Mouse (Mus musculus) G1E-ER4 (cell line): ENCODE measurements around the gene Nrip1. TPM values are rescaled to one million over a fixed set of nuclear protein-coding genes. Genes with fewer than 3 reads are reported as not detected.

Experiments
- GATA1 ChIP-seq: IDR thresholded peaks from one replicate; pipeline ENCODE4 v1.8.0; 2012; ENCODE audit warnings: low read length, inconsistent platforms
- polyA plus RNA-seq: library from polyadenylated mRNA; stranded (reverse); fragments of >175 nt; gene quantifications from 2 replicates; pipeline ENCODE4 v1.2.3, GENCODE M21; 2012

Gene Nrip1
- polyA plus RNA-seq, 1 experiment = 13.6 TPM

DNA sequence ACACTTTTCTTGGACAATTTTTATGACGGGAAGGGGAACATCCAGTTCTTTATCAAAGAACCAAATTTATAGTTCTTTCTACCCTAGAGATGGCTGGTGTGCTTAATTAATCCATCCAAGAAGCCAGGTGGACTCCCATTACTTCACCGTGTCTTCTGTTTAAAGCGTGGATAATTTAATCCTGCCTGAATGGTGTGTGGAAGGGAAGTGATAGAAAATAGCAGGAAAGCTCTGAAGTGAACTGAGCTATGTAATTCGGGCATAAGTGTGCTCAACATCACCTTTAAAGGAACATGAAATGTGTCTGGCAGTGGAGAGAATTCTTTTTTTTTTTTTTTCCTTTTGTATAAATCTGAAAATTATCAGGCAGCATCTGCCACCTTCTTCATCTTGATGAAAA is 12.4 kb upstream of the Nrip1 start:
- no peak for TF ChIP-seq GATA1

DNA sequence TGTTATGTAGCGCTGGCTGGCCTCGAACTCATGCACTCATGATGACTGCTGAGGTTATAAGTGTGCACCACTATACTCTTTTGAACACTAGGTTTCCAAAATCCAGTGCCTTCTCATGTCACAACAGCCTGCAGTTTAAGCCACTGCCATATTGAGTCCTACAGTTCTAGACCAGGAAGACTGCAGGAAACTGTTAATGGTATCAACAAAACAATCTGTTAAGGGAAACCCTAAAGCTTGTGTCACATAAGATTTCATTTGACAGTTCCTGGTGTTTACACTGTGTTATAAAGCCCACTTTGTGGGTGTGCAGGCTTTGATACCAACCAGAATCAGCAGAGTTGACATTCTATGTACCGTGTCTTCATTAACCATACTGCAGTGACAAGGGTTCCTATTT is 3.6 kb upstream of the Nrip1 start:
- no peak for TF ChIP-seq GATA1

DNA sequence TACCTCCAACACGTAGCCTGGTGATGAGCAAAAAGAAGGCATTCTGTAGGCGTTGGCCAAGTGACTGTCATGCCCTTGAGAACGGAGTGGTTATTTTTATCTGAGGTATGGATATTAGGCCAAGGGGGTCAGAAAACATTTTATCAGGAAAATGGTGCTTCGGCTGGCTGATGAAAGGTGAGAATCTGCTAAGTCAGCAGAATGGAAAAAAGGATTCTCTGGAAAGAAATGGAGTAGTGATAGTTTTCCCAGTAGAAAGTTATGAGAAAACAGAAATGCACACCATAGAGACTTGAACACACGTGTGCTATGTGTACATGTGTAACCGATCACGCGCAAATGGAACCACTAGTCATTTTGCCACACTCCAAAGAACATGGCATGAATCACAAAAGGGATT is 3.0 kb upstream of the Nrip1 start:
- no peak for TF ChIP-seq GATA1

DNA sequence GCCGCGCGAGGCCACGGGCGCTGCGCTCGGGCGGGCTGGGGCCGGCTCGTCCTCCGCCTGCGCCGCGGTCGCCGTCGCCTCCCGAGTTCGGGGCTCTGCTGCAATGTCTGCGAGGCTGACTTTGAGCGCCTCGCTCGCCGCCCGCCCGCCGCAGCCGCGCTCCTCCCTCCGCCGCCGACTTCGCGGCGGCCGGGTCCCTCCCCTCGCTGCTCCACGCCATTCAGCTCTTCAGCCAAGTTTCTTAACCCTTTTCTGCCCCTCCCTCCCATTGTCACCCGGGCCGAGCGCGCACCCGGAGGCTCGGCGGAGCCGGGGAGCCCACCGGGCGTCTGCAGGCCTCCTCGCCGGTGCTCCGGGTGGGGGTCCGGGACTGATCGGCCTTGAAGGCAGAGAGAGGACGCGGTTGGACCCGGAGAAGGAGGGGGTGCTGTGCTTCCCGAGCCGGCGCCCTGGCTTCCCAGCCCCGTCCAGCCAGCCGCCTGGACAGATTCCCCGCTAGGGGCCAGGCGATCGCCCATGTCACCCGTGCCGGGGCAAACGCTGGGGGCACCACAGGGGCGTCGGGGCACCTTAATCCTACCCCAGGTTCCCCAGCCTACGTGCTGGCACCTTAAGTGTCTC is 576 bp downstream of the Nrip1 start:
- TF ChIP-seq GATA1 = no peak

- TF ChIP-seq GATA1 = no peak
Measured at GRCm38 (mm10) chr16:76372045-76372940, 1.3 kb downstream of the Nrip1 start.

GRCm38 (mm10) chr16:76371614-76371917 is 2.1 kb downstream of the Nrip1 start:
- TF ChIP-seq GATA1 = no peak

GRCm38 (mm10) chr16:76370716-76371613 is 2.7 kb downstream of the Nrip1 start:
- TF ChIP-seq GATA1 = no peak

DNA sequence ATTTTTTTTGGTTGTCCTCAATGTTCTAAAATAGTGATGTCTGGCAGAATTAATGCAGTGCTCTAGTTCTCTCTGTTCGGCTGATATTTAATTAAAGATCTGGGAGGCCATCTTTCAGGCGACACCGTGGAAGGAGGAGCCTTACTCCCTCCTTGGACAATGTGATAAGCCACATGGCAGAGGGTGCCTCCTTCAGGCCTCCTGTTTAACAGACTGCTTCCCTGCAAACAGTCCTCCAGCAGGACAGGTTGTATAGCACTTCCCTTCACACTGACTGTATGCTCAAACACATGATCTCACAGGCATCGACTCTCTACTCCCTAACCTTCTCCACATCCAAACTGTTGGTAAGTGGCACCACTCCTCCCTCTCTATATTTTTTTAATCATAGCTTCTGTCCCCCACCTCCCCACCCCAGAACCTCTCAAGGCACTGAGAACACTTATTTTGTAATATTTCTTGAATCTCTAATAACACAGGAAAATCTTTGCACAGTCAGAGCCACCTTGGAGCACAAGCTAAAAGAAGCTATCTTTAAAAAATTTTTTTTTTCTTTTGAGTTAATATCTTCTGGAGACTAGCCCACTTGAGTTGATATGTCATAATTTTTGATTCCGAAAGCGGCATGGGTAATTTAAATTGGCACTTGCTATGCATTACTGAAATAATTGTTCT is 3.4 kb downstream of the Nrip1 start:
- no peak for TF ChIP-seq GATA1

DNA sequence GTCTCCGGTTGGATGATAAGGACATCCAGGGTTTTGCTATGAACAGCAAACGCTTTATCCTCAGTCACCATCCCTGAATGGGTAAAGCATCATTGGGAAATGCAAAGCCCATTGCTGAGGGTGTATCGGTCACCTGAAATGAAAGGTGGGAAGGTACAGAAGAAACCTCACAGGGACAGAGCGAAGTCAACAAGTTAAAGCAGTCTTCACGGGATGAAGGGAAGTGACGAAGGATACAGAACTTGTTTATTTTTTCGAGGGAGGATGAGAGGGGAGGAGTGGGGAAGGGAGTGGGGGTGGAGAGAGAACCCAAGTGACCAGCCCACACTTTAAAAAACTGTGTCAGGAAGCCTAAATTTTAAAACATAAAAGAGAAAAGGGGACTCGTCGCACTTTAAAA is 4.4 kb downstream of the Nrip1 start:
- no peak for TF ChIP-seq GATA1

DNA sequence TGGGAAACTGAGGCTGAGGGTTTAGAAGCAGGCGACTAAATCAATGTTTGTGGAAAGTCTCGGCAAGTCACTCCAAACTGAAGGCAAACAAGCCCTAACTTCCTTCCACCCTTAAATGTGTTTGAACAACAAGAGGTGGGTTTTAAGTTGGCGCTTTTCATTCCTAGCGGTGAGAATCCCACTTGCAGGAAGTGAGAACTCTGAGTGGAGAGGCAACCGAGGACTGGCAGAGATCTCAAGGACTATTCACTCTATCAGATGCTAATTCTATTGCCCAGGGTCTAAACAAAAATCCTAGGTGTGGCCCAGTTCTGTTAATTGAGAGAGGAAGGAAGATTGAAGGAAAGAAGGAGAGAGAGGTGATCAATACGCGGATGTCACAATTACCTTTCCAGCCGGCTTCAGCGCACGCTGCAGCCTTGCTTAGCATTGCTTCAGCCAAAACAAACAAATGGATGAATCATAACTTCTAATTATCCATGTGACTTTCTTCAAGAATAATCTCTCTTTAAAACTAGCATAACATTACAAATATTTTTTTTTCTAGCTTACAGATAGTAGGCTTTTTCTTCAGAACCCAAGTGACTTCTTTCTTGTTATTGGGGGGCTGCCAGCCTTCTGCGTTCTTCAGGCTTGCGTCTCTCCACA is 6.2 kb downstream of the Nrip1 start:
- no peak for TF ChIP-seq GATA1

- TF ChIP-seq GATA1 = no peak
Measured at GRCm38 (mm10) chr16:76365790-76366406, 7.7 kb downstream of the Nrip1 start.

- no peak for TF ChIP-seq GATA1
Measured at GRCm38 (mm10) chr16:76365237-76365636, 8.4 kb downstream of the Nrip1 start.

- no peak for TF ChIP-seq GATA1
Measured at GRCm38 (mm10) chr16:76363641-76364040, 10.0 kb downstream of the Nrip1 start.

DNA sequence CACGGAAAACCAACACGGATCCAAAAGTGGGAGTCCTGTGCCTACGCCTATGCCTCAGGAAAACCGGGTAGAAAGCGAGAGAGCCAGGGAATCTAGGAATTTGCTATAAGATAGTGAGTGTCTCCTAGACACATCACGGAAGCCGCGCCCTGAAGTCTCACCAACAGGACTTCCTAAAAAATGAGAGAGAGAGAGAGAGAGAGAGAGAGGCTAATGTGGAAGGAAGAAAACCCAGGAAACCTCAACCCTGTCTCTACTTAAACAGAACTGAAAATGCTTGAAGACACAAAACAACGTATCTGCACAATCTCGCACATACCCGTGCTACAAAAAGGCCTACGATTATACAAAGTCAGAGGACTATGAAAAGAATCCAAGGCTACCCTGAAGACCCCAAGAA is 10.6 kb downstream of the Nrip1 start:
- TF ChIP-seq GATA1 = no peak

DNA sequence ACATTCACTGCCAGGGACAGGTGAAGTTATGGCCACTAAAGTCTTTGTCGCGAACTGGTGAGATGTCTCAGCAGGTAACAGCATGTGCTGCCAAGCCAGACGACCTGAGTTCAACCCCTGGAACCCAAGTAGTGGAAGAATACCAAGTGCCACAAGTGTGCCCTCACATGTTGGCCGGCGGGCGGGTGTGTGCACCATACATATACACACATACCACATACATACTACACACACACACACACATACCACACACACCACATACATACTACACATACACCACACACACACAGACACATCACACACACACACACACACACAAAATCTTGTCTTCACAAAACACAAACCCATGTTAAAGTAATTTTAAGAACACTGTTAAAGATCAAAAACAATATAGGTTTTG is 13.2 kb downstream of the Nrip1 start:
- TF ChIP-seq GATA1 = no peak
